ENCODE assay signal across 16 mouse cellular contexts in genomic region chr17:28286964-28287363, GRCm38 (mm10). TPM values are rescaled to one million over a fixed set of nuclear protein-coding genes. Genes with fewer than 3 reads are reported as not detected.
DNase-seq lines count a peak whose midpoint lies in the region; ATAC-seq and TF ChIP-seq lines count a peak whose summit lies in the region.
"Had no signal": no experiment of that assay in that cellular context is flagged by ENCODE, and none has a peak within 500 bp of the region (broad histone marks: within the 10 kb centered on the region; RNA-seq: fewer than 3 reads in every experiment).

No protein-coding gene starts in this region.

- TF ChIP-seq POLR2A in kidney, adult 2 months (IDR thresholded peaks at IDR 0.05; ENCODE audit: low read depth, low read length), result no peak

- H3K27ac ChIP-seq in kidney, adult 2 months (ENCODE audit: insufficient read depth, low read depth, low read length), result no peak overlapping the region
- no peak overlapping the region for H3K27ac ChIP-seq in intestine, postnatal 0 days (ENCODE audit: low read depth, low read length)
- H3K27ac ChIP-seq in limb, embryonic 10.5 days, result peak overlapping the region; percentile 22; the same call in 1 of the 2 replicates
- no peak overlapping the region for H3K27ac ChIP-seq in heart, embryonic 10.5 days
- H3K27ac ChIP-seq: embryonic facial prominence, embryonic 12.5 days; forebrain, embryonic 15.5 days; liver, embryonic 13.5 days had no signal

- no peak for TF ChIP-seq CTCF in kidney, adult 2 months (conservative IDR thresholded peaks at IDR 0.05; ENCODE audit: insufficient read depth, insufficient read length, low read depth, low read length)
- peak; percentile 40; the same call in 1 of the 2 replicates for TF ChIP-seq CTCF in intestine, postnatal 0 days (IDR thresholded peaks at IDR 0.05; ENCODE audit: low read depth)

- H3K4me3 ChIP-seq in kidney, adult 2 months (ENCODE audit: insufficient read depth, low read depth, low read length), result no peak overlapping the region
- H3K4me3 ChIP-seq in intestine, postnatal 0 days (ENCODE audit: low read depth, low read length), result no peak overlapping the region
- no peak overlapping the region for H3K4me3 ChIP-seq in limb, embryonic 10.5 days
- no peak overlapping the region for H3K4me3 ChIP-seq in heart, embryonic 10.5 days
- H3K4me3 ChIP-seq: embryonic facial prominence, embryonic 12.5 days; forebrain, embryonic 15.5 days; liver, embryonic 13.5 days; myocyte had no signal

- H3K27me3 ChIP-seq in kidney, adult 2 months (replicated peaks; ENCODE audit: control insufficient read depth, insufficient read depth, low read length), result no peaks in the 10 kb centered on the region
- no peaks in the 10 kb centered on the region for H3K27me3 ChIP-seq in intestine, postnatal 0 days (replicated peaks; ENCODE audit: control insufficient read depth, insufficient read depth, low read length)
- no peaks in the 10 kb centered on the region for H3K27me3 ChIP-seq in limb, embryonic 10.5 days (ENCODE audit: low read depth, poor library complexity, severe bottlenecking)
- no peaks in the 10 kb centered on the region for H3K27me3 ChIP-seq in heart, embryonic 10.5 days (ENCODE audit: insufficient read depth, poor library complexity, severe bottlenecking)
- H3K27me3 ChIP-seq: CH12.LX; embryonic facial prominence, embryonic 12.5 days; forebrain, embryonic 15.5 days; liver, embryonic 13.5 days had no signal

- no peak overlapping the region for H3K4me2 ChIP-seq in intestine, postnatal 0 days (replicated peaks; ENCODE audit: low read depth)
- H3K4me2 ChIP-seq: embryonic facial prominence, embryonic 12.5 days; forebrain, embryonic 15.5 days; liver, embryonic 13.5 days; midbrain, embryonic 11.5 days had no signal

- peak; percentile 68 for DNase-seq in kidney, adult 2 months
- no peak for DNase-seq in kidney, adult 18-20 months
- peak; percentile 84 for DNase-seq in ZHBTc4 (ENCODE audit: low read depth, low spot score)
- DNase-seq in limb, embryonic 10.5 days (ENCODE audit: low spot score), result no peak
- DNase-seq in heart, embryonic 10.5 days (ENCODE audit: low spot score), result no peak
- no peak for DNase-seq in ovary, adult 18-20 months (ENCODE audit: low spot score)
- DNase-seq: adrenal gland, adult 2 months; heart, postnatal 36 days; liver, embryonic 13.5 days; lung, postnatal 14 days had no signal

- no peak overlapping the region for H3K9ac ChIP-seq in intestine, postnatal 0 days (ENCODE audit: low read depth, low read length)
- H3K9ac ChIP-seq: embryonic facial prominence, embryonic 12.5 days; forebrain, embryonic 15.5 days; liver, embryonic 13.5 days had no signal

- no peaks in the 10 kb centered on the region for H3K9me3 ChIP-seq in intestine, postnatal 0 days (ENCODE audit: control insufficient read depth)
- no peaks in the 10 kb centered on the region for H3K9me3 ChIP-seq in limb, embryonic 10.5 days (replicated peaks)
- no peaks in the 10 kb centered on the region for H3K9me3 ChIP-seq in heart, embryonic 10.5 days
- H3K9me3 ChIP-seq: embryonic facial prominence, embryonic 12.5 days; forebrain, embryonic 15.5 days; liver, embryonic 13.5 days had no signal

- H3K36me3 ChIP-seq in kidney, adult 2 months (ENCODE audit: control insufficient read depth, insufficient read depth, low read length), result no peaks in the 10 kb centered on the region
- H3K36me3 ChIP-seq in intestine, postnatal 0 days (ENCODE audit: control insufficient read depth, insufficient read depth), result peaks cover 6% of the 10 kb centered on the region; the same call in 1 of the 2 replicates
- peaks cover 12% of the 10 kb centered on the region for H3K36me3 ChIP-seq in limb, embryonic 10.5 days
- H3K36me3 ChIP-seq in heart, embryonic 10.5 days, result peaks cover 3% of the 10 kb centered on the region; the same call in 1 of the 2 replicates
- H3K36me3 ChIP-seq: forebrain, embryonic 15.5 days had no signal

- ATAC-seq in intestine, postnatal 0 days, result no peak

- WGBS in kidney, adult 2 months, result 34% methylated on average over 5 of the region's 5 CpGs
- WGBS in intestine, postnatal 0 days, result 59% methylated on average over 5 of the region's 5 CpGs
- WGBS in limb, embryonic 10.5 days, result 51% methylated on average over 5 of the region's 5 CpGs
- 50% methylated on average over 5 of the region's 5 CpGs for WGBS in heart, embryonic 10.5 days

- peaks cover 45% of the 10 kb centered on the region for H3K4me1 ChIP-seq in kidney, adult 2 months (ENCODE audit: control insufficient read depth, insufficient read depth, low read length)
- H3K4me1 ChIP-seq in intestine, postnatal 0 days (replicated peaks; ENCODE audit: control insufficient read depth, insufficient read depth, low read length), result 0 out of 2 replicates have a peak, but pooled peaks cover 6% of the 10 kb centered on the region
- H3K4me1 ChIP-seq in limb, embryonic 10.5 days, result peaks cover 43% of the 10 kb centered on the region
- peaks cover 42% of the 10 kb centered on the region for H3K4me1 ChIP-seq in heart, embryonic 10.5 days
- H3K4me1 ChIP-seq: forebrain, embryonic 15.5 days had no signal

RNA-seq across cellular contexts. Expression of gene Fance, which starts 26.4 kb away (rescaled TPM):
- polyA plus RNA-seq in kidney, adult 2 months (2012; rRNA removed), result 11.4 and 12.1 TPM in 2 replicates
- polyA plus RNA-seq in intestine, postnatal 0 days (2015; fragmentation: Nextera tagmentation; extraction: Ambion mirVana), result 10.3 and 11.0 TPM in 2 replicates
- 32.9 and 35.5 TPM in 2 replicates for polyA plus RNA-seq in limb, embryonic 10.5 days (2016; fragmentation: Nextera tagmentation; extraction: Ambion mirVana)
- polyA plus RNA-seq in heart, embryonic 10.5 days (2016; fragmentation: Nextera tagmentation; extraction: Ambion mirVana), result 25.8 and 30.6 TPM in 2 replicates

RNA-seq across cellular contexts. Expression of gene Rpl10a, which starts 41.3 kb away (rescaled TPM):
- 2,603 and 2,904 TPM in 2 replicates for polyA plus RNA-seq in kidney, adult 2 months (2012; rRNA removed)
- polyA plus RNA-seq in intestine, postnatal 0 days (2015; fragmentation: Nextera tagmentation; extraction: Ambion mirVana), result 383 and 417 TPM in 2 replicates
- polyA plus RNA-seq in limb, embryonic 10.5 days (2016; fragmentation: Nextera tagmentation; extraction: Ambion mirVana), result 502 and 576 TPM in 2 replicates
- 345 and 365 TPM in 2 replicates for polyA plus RNA-seq in heart, embryonic 10.5 days (2016; fragmentation: Nextera tagmentation; extraction: Ambion mirVana)

RNA-seq across cellular contexts. Expression of gene Ppard, which starts 54.5 kb away (rescaled TPM):
- polyA plus RNA-seq in kidney, adult 2 months (2012; rRNA removed), result 27.5 and 28.0 TPM in 2 replicates
- 1.7 and 2.1 TPM in 2 replicates for polyA plus RNA-seq in intestine, postnatal 0 days (2015; fragmentation: Nextera tagmentation; extraction: Ambion mirVana)
- polyA plus RNA-seq in limb, embryonic 10.5 days (2016; fragmentation: Nextera tagmentation; extraction: Ambion mirVana), result 1.9 and 2.3 TPM in 2 replicates
- 0.87 and 1.2 TPM in 2 replicates for polyA plus RNA-seq in heart, embryonic 10.5 days (2016; fragmentation: Nextera tagmentation; extraction: Ambion mirVana)

Comparison
In these comparisons a context has a peak if more than half of its experiments do, and no peak if none do; other contexts are left out.
1. DNase-seq: peak in kidney, adult 2 months (single experiment) and ZHBTc4 (single experiment); none in kidney, adult 18-20 months (single experiment), limb, embryonic 10.5 days (single experiment), heart, embryonic 10.5 days (single experiment) and ovary, adult 18-20 months (single experiment).